Mouse (Mus musculus) E14TG2a.4 (cell line): Measurements from ENCODE around the gene Selenoi.

Experiments
- CTCF ChIP-seq: conservative IDR thresholded peaks from 2 replicates; pipeline ENCODE4 v1.5.1; 2014; ENCODE audit warnings: low read length
- NANOG ChIP-seq: IDR thresholded peaks from 2 replicates; pipeline ENCODE4 v1.6.1; 2014; ENCODE audit warnings: borderline replicate concordance, low read length, mixed read lengths
- POU5F1 ChIP-seq: IDR thresholded peaks from 2 replicates; pipeline ENCODE4 v1.6.1; 2014; ENCODE audit warnings: low read length, borderline replicate concordance

DNA sequence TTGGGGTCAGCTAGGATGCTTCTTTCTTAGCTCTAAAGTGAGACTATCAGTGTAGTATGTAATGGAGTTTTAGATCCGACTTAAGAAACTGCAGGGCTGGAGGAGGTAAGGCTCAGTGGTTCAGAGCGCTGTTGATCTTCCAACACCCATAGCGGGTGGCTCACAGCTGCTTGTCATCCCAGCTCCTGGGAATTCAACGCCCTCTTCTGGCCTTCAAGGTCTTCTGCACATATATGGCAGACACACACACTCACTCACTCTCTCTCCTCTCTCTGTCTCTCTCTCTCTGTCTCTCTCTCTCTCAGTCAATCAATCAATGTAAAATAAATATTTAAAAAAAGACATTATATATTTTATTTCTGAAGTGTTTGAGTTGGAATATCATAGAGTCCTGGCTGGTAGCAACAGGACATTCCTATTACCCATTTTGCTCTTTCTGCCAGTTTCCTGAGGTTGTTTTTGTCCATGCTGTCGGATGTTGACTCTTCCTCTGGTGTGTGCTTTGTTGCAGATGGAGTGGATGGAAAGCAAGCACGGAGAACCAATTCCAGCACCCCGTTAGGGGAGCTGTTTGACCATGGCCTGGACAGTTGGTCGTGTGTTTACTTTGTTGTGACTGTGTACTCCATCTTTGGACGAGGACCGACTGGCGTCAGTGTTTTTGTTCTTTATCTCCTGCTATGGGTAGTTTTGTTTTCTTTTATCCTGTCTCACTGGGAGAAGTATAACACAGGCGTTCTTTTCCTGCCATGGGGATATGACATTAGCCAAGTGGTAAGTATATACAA is 23.4 kb downstream of the Selenoi start:
- TF ChIP-seq CTCF (no peak), NANOG (no peak), POU5F1 (no peak)
